Mouse (Mus musculus) liver, adult (tissue): ENCODE measurements at regions not wholly inside any gene's neighbourhood (a gene's known extent, or its start where the extent isn't known, plus 50 kb on each side); places are given as distances from the start of the nearest gene placed in this dataset.

Experiments
- GATA4 ChIP-seq: IDR thresholded peaks from 2 replicates; pipeline ENCODE4 v1.6.1; 2014; ENCODE audit warnings: mild to moderate bottlenecking, low read length; ENCODE audit not compliant: insufficient replicate concordance

DNA sequence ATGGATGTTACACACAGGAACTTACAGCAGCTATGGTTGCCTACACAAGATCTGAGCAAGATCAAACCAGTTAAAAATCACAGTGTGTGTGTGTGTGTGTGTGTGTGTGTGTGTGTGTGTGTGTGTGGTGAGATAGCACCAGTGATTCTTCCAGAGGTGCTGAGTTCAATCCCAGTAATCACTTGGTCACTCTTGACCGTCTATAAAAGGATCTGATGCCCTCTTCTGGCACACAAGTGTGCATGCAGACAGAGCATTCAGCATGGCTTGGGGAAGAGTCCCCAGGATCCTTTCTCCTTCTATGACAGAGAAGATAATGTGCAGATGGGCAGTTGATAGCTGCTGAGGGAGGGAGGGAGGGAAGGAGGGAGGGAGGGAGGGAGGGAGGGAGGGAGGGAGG is 274.4 kb upstream of the Pkn2 start:
- TF ChIP-seq GATA4: no peak

DNA sequence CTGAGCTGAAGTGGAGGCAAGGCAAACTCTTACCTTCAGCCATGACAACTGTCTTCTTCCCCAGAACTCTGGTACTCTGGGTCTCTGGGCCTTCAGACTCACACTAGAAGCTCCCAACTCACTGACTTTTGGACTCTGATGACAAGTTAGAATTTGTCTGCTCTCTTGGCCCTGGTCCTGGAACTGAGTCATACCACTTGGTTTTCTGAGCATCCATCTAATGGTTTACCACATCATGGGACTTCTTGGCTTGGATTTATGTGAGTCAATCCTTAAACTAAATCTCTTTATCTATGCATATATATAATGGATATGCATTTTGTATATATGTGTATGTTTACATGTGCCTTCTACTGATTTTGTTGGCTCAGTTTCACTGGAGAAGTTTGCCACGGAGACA is 273.8 kb upstream of the Pkn2 start:
- TF ChIP-seq GATA4: no peak

DNA sequence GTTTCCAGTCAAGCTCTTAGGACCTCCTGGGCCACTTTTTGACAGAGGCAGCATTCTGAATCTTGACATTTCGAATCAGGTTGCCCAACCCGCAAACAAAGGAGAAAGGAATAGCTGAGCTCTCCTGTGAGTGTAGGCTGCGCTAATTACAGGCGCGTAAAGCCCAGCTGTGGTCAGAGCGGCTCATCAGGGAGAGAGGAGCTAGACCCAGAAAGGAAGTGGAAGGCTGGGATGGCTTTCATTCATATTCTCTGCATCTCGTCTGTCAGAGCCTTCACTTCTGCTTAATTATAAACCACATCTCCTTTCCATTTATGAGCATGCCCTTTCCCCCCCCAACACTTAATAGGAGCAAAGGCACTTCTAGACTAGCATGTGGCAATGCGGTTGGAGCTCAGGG is 265.7 kb upstream of the Pkn2 start:
- TF ChIP-seq GATA4: no peak

DNA sequence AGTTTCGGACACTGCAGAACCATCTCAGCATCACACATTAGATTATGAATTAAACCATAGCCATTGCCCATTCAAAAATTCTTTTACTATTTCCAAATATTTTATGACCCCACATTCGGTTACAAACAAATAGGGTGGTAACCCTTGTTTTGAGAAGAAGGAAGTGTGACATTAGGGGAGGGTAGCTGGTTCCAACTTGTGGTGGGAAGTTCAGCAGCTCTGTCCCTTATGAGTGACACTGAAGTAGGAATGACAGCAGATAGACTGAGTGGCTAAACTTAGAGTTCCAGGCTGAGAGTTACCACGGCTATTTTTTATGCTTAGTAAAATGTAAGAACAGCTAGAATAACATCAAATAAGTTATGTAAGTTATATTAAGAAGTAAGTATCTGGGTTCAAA is 257.1 kb upstream of the Pkn2 start:
- no peak for TF ChIP-seq GATA4

DNA sequence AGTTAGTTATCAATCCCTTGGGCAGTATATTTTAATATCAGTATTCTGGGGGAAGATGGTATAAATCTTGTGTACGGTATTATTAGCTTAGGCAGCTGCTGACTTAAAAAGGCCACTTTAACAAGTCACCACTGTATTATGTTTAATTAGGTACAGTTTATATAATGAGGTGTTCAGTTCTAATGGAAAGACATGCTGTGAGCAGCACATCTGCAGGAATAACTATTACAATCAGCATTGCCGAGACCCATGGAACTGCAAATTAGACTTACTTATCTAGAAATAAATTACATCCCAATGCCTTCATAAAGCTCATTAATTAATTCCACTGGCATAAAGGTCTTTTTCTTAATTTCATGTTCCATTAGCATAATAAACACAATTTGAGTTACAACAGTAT is 252.7 kb upstream of the Pkn2 start:
- TF ChIP-seq GATA4: no peak

DNA sequence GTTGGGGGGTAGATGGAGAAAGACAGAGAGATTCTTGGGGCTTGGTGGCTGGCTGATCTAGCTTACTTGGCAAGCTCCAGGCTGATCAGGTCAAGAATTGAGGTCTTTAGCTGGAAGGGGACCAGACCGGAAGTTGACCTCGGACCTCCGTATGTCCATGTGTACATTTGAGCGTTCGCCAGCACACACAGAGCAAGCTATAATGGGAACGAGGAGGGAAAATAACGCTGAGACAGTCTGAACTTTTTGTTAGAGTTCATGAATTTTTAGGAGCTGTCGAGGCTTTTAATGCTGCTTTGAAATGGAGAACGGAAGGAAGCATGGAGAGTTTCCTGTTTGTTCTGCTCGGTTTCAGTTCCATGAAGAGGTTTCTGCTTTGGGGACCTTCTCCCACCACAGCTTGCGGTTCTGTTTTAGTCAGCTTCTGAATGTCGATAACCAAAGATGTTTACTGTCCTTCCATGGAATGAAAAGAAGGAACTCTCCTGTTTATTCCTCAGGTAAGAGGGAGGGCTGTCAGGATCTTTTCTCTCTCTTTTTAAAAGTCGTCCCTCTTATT is 226.0 kb upstream of the Pkn2 start:
- TF ChIP-seq GATA4: no peak

DNA sequence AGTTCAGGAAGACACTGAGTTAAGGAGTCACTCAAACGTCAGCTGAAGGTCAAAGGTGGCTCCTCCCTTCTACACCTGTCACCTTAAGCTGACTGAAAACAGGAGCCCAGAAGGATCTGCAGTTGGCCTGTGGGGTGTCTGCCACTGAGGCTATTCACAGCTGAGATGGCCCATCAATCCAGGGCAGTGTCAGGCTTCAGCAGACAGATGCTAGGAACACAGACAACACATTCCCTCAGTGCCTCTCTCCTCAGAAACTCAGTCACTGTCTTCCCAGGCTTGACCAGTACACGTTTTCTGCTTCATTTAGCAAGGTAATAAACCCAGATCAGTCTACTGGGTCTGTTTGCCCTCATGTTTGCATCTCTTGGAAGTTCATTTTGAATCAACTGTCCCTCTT is 222.9 kb upstream of the Pkn2 start:
- no peak for TF ChIP-seq GATA4

DNA sequence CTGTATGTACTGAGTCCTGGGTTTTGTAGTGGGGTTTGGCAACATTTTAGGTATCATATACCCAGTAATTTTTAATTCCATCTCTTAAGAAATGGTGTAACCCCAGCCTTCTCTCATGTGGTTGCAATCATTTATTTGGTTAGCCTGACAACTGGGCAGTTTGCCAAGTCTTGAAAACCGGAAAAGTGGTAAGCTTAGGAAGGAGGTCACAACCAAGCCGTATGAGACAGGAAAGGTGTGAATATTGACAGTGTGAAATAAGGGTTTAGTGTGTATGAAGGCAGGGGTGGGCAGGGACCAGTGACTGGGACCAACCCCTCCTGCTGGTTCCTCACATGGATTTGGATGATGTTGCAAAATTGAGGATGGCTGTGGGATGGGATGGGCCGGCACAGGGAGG is 221.5 kb upstream of the Pkn2 start:
- TF ChIP-seq GATA4: no peak

DNA sequence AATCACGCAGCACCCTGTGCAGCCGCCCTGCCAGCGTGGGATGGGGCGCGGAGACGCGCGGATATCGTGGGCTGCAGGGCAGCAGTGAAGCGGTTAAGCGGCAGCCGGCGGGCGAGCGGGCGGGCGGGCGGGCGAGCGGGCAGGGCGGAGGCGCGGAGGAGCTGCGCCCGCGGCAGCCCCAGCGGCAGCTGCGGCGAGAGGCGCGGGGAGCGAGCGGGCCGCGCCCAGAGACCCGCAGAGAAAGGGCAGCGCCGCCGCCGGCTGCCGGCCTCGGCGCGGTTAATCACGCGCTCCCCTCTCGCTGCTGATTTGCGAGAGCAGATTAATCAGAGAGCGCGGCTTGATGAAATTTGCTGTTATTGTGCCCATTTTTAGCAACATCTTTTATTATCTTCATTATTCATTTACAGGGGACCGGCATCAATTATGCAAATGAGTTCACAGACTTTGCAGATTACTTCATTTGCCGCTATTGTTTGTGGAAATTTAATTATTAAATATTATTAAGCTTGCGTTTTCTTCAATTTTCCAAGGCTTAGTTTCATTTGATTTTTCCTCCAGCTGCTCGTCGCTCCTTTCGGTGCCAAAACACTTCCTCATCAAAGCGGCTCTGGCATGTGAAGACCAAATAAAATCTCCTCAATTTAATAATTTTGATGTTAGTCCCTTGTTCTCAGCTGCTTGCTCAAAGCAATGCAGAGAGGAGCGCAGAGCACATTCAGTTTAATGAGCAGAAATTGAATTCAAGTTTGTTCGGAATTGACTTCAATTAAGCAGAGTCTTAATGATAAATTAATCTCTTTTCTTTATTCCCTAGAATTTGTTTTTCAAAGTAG is 219.2 kb upstream of the Pkn2 start:
- TF ChIP-seq GATA4: no peak

DNA sequence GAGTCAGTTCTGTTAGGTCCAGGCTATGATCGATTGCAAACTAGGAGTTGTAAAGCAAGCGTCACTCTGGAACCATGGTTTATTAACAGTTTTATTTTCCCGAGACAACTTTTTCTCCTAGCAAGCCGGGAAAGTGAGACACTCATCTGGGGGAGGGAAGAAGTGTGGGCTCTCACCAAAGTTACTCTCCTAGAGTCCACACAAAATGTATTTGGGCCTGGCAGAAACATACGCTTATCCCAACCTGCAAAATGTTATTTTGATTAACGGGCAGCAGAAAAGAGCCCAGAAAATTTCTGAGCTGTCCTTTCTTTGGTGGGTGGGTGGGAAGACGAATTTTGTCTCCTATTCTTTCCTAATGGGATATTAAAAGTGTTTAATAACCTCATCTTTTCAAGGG is 218.4 kb upstream of the Pkn2 start:
- no peak for TF ChIP-seq GATA4

DNA sequence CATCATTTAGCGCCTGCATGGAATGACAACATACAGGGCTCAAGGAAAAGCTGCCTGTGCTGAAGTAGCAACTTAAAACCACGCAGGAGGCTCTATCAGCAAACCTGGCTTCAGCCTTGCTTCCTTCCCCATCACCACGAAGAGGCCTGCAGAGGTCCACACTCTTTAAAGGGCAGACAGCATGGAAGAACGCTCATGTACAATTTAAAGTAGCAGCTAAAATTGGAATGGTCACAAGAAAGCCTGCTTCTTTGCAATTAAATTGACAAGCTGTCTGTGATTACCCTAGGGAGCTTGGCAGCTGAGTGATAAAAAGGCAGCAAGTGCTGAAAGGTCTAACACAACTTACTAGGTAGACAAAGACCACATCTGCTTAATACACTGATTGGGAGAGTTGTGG is 210.4 kb upstream of the Pkn2 start:
- no peak for TF ChIP-seq GATA4

DNA sequence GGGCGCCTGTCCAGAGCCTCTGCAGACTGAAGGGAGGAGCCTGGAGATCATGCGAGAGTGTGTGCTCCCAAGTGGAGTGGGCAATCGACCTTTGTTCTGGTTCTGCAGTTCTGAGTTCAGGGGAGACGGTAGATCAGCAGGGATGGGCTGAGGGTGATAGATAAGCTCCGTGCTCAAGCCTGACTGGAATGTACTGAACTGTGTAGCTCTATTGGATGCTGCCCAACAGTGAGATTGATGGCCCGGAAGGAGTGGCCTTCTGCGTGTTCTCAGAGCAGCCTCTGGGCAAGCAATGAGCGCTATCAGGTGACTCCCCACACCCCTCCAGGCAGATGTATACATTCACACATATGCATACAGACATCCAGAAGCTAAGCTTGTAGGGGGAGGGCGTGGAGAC is 209.1 kb upstream of the Pkn2 start:
- TF ChIP-seq GATA4: no peak

DNA sequence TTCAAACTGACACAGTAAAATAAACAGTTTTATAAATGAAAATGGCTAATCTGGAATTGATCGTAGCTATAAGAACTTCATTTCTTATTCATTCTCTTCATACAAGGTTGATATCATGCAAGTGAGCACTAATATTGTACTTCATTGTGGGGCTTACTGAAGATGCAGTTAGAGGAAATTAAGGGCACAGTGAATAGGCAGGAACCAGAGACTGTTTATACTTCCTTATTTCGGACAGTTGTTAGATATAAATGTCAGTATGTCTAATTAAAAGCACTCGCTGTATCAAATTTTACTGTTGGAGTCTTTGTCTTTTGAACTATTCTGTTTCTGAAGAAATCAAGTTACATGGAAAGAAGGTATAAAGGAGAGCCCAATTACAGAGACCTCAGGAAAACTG is 208.5 kb upstream of the Pkn2 start:
- TF ChIP-seq GATA4: no peak

DNA sequence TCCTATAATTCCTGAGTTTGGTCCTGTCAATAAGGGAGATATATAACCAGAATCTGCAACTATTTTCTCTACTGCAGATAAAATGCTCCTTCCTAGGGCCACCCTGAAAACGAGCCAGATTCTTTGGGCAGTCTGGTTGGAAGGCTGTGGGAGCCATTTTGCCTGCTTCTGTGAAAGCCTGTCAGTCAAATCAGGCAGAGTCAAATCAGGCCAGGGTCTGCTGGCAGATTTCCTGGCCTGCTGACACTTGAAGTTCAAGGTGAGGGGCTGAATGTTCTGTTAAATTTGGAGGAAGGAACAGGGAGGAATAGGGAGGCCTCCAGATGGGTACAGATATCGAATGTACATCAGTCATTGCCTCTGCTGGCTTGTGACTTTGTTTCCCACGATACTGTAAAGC is 206.0 kb upstream of the Pkn2 start:
- TF ChIP-seq GATA4: no peak

DNA sequence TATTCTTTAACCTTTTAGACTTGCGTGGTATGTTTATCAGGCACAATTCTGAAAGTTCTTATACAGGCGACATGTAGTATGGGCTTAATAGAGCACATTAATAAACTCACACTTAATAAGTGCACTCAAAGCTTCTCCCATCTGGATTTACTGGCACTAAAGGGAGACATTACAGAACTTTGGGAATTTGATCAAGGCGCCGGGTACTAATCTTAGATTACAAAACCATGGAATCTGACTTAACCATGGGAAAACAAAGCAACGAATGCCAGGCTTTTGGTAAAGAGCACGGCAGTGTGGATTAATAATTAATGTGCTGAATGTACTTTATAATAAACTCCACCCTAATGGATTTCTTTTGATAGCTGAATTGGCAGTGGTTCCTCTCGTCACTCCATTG is 196.5 kb upstream of the Pkn2 start:
- TF ChIP-seq GATA4: no peak

DNA sequence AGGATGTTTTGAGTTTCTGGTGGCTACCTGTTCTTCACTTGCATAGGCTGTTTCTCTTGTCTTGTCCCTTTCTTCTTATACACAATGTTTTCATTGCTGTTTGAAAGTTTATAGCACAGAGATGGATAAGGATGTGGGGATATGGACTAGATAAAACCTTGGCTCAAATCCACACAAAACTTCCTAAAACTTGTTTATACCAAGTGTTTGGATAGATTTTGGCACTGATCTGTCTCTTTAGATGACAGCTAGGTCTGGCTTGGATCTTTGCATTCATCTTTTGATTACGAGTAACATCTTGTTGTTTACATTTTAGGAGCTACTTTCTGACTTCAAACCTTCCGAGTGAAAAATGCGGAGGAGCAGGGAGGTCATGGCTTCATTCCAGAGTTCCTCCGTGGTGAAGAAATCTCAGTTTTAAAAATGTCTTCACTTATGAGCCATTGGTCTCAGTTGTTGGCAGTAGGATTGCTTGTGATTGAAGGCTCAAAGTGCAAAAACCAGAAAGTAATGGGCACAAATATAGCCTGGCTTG is 190.1 kb upstream of the Pkn2 start:
- TF ChIP-seq GATA4: no peak

DNA sequence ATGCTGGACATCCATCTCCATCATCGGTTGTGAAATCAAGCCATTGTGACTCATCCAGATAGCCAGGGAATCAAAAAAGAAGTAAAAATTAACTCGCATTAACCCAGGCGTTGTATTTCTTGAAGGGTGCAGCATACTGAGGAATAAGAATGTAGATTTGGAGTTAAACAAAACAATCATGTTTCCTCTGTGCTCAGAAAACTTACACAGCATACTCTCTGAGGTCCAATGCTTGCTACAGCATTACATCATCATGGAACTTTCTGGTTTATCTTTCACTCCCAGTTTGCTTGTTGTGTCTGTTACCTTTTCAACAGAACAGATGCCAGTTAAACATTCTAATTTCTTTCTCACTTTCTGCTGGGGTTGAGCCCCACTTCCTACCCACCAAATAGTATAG is 173.1 kb upstream of the Pkn2 start:
- TF ChIP-seq GATA4: no peak

DNA sequence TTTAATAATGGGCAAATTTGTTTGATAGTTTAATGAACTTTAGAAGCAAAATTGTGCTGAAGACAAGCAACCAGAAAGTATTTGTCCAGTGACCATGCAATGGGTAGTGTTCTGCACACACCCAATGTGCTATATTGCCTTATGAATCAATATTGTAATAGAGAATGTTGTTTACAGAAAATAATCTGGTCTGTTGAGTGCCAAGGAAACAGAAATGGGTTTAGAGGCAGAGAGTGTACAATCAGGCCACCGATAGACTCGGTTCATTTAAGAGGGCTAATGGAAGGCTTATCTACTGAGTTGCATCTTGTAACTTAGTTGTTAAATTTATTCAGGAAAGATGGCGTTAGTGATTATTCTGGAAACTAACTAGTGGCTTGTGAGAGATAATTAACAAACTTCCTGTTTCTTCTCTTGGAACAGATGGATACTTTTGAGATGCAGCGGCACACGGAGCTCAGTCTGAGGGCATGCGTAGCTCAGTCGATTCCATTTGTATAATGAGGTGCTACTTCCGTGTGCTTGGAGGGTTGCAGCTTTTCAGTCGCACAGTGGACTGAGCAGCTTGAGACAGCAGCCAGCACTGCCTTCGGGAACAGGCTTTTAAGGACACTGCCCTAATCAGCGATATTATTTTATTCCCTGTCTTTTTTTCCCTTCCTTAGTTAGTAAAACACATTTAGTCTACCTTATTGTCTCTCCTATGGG is 171.6 kb upstream of the Pkn2 start:
- TF ChIP-seq GATA4: no peak
